Mouse (Mus musculus) spleen, adult 2 months (tissue): ENCODE data around the gene Castor2.

Source experiments
- CTCF ChIP-seq: fragments of 200-500 bp; IDR thresholded peaks from 2 replicates; pipeline ENCODE4 v1.5.1; 2011; ENCODE audit warnings: mild to moderate bottlenecking, inconsistent platforms; ENCODE audit not compliant: insufficient read depth, insufficient read length, insufficient replicate concordance; ENCODE audit errors: extremely low read depth
- POLR2A ChIP-seq: fragments of 200-500 bp; IDR thresholded peaks from 2 replicates; pipeline ENCODE4 v1.6.1; 2011; ENCODE audit warnings: low read depth, low read length, inconsistent platforms

DNA sequence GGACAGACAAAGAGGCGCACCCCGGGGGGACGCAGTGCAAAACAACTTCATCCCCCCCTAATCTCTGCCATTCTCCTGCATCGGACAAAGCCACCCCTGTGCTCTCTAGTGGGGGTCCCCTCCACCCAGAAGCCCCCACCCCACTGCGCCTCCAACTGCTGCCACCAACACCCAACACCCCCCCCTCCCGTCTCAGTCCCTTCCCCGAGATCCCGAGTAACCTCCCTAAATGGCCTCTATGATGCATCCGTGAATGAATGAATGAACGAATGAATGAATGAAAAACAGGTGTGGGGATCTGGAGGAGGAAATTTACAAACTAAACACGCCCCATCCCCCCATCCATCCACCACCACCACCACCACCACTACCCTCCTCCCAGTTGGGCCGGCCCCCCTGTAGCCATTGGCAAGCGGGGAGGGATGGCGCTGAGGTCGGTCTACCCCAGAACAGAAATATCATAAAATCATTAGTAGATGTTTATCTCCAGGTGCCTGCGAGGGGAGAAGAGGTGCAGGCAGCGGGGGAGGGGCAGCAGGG is 791 bp downstream of the Castor2 start:
- no peak for TF ChIP-seq CTCF
- no peak for TF ChIP-seq POLR2A
